ENCODE assay signal across 18 mouse cellular contexts in the genomic region with DNA sequence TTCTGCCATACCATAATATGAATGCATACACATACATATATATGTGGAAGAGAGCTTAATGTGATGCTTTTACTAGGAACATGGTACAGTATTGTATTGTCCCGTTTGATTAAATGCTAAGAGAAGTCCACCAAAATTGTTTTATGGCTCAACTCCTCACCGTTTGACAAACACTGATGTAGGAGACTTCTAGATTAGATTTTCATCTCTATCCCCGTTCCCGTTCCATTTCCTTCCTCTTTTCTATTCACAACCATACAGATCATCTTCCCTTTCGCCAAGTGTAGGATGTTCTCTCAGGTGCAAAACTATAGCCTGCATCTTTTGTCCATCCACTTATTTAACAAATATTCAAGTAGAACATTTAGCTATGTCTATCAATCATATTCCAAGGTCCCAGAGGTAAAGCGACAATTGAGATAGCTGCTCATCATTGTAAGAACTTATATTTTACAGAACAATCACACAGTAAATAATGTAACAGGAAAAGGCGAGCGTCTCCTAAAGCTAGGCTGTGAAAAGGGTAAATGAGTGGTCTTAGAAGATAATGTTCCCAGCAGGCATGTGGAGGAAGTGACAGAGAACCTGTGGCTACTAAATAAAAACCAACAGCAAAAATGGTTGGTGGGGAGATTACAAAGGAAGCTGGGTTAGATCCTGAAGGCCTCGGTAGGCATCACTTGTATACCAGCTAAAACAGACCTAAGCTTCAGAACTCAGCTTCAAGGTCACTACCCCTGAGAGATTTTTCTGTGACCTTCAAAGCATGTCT.
"Had no signal": no experiment of that assay in that cellular context is flagged by ENCODE, and none has a peak within 500 bp of the region (broad histone marks: within the 10 kb centered on the region; RNA-seq: fewer than 3 reads in every experiment).

No protein-coding gene starts in this region.

- H3K9ac ChIP-seq: limb, embryonic 13.5 days; liver, embryonic 15.5 days; lung, embryonic 14.5 days; midbrain, embryonic 15.5 days; neural tube, embryonic 12.5 days; stomach, embryonic 15.5 days had no signal

- H3K27me3 ChIP-seq: limb, embryonic 13.5 days; liver, embryonic 15.5 days; midbrain, embryonic 15.5 days; neural tube, embryonic 12.5 days; stomach, embryonic 15.5 days had no signal

- H3K9me3 ChIP-seq: limb, embryonic 13.5 days; liver, embryonic 15.5 days; midbrain, embryonic 15.5 days; neural tube, embryonic 12.5 days; stomach, embryonic 15.5 days had no signal

- H3K36me3 ChIP-seq: limb, embryonic 13.5 days; liver, embryonic 15.5 days; midbrain, embryonic 15.5 days; neural tube, embryonic 12.5 days; stomach, embryonic 15.5 days had no signal

- DNase-seq: kidney, adult 8-10 months; kidney, postnatal 36 days; left cerebral cortex, postnatal 4 days; lung, embryonic 14.5 days; lung, postnatal 10 days; lung, postnatal 4 days; retina, postnatal 1 day; right cerebral cortex, postnatal 4 days; thymus, adult 2 months; thymus, postnatal 25 days had no signal

- ATAC-seq: intestine, embryonic 16.5 days; midbrain, embryonic 15.5 days had no signal

- H3K27ac ChIP-seq: kidney, postnatal 0 days; limb, embryonic 13.5 days; liver, embryonic 15.5 days; midbrain, embryonic 15.5 days; neural tube, embryonic 12.5 days; stomach, embryonic 15.5 days had no signal

- H3K4me1 ChIP-seq: limb, embryonic 13.5 days; midbrain, embryonic 15.5 days; neural tube, embryonic 12.5 days; stomach, embryonic 15.5 days had no signal

- H3K4me3 ChIP-seq: limb, embryonic 13.5 days; liver, embryonic 15.5 days; midbrain, embryonic 15.5 days; neural tube, embryonic 12.5 days; stomach, embryonic 15.5 days had no signal

- H3K4me2 ChIP-seq: limb, embryonic 13.5 days; liver, embryonic 15.5 days; lung, embryonic 14.5 days; midbrain, embryonic 11.5 days; midbrain, embryonic 15.5 days; neural tube, embryonic 12.5 days; stomach, embryonic 15.5 days had no signal
